Mouse (Mus musculus) neural tube, embryonic 14.5 days (tissue): ENCODE measurements around the gene Xlr4b. TPM values are rescaled to one million over a fixed set of nuclear protein-coding genes. Genes with fewer than 3 reads are reported as not detected.
"Not testable (repeated sequence)": the region's sequence is repeated elsewhere in the genome, so short reads cannot be mapped to it uniquely, and the experiment has no call there.

Experiments used
- ATAC-seq: fragments of 200-750 bp; cut with Nextera tagmentation; 2 replicates; pipeline ENCODE4 v1.8.0; 2017; ENCODE audit warnings: low read depth, mild to moderate bottlenecking, moderate TSS enrichment, moderate library complexity
- H3K27ac ChIP-seq: fragments of 300-500 bp; sonication (generic); 2 replicates; pipeline ENCODE4 v1.5.1; 2014; ENCODE audit warnings: low read depth, mild to moderate bottlenecking, control low read depth, low read length, moderate library complexity, mixed read lengths
- H3K27me3 ChIP-seq: fragments of 300-500 bp; sonication (generic); 2 replicates; pipeline ENCODE4 v1.6.1; 2014; ENCODE audit warnings: low read length; ENCODE audit not compliant: control insufficient read depth, insufficient read depth
- H3K36me3 ChIP-seq: fragments of 300-500 bp; sonication (generic); 2 replicates; pipeline ENCODE4 v1.6.1; 2014; ENCODE audit warnings: low read length, mixed read lengths; ENCODE audit not compliant: control insufficient read depth, insufficient read depth
- H3K4me1 ChIP-seq: fragments of 300-500 bp; sonication (generic); 2 replicates; pipeline ENCODE4 v1.6.1; 2014; ENCODE audit warnings: low read length; ENCODE audit not compliant: control insufficient read depth, insufficient read depth
- H3K4me2 ChIP-seq: fragments of 300-500 bp; sonication (generic); 2 replicates; pipeline ENCODE4 v1.6.1; 2014; ENCODE audit warnings: mild to moderate bottlenecking, low read depth, low read length, control low read depth
- H3K4me3 ChIP-seq: fragments of 300-500 bp; sonication (generic); 2 replicates; pipeline ENCODE4 v1.5.1; 2014; ENCODE audit warnings: low read depth, low read length, control low read depth, mixed read lengths
- H3K9ac ChIP-seq: fragments of 300-500 bp; sonication (generic); replicated peaks from 2 replicates; pipeline ENCODE4 v1.6.1; 2014; ENCODE audit warnings: low read depth, mild to moderate bottlenecking, control low read depth, low read length, mixed read lengths
- H3K9me3 ChIP-seq: fragments of 300-500 bp; sonication (generic); 2 replicates; pipeline ENCODE4 v1.6.1; 2016; ENCODE audit warnings: low read length; ENCODE audit not compliant: control insufficient read depth
- WGBS: fragments of 180-500 bp; shearing (Covaris S2); extraction: QIAGEN DNeasy Blood & Tissue Kit; methylation state at CpG from one replicate; pipeline ENCODE4 v1.1.7; 2014; 5-methylcytosine and 5-hydroxymethylcytosine counted together
- polyA plus RNA-seq: library from polyadenylated mRNA; unstranded; fragments of >200 nt; fragmentation: Nextera tagmentation; extraction: Ambion mirVana; gene quantifications from 2 replicates; pipeline ENCODE4 v1.2.1, GENCODE M21; 2014

The Xlr4b gene
- polyA plus RNA-seq, 1 experiment from 2014 or later: not detected

GRCm38 (mm10) chrX:73262428-73262827 lies 48.3 kb downstream of the Xlr4b start:
- not testable (repeated sequence) for H3K27ac ChIP-seq, ATAC-seq, H3K9ac ChIP-seq, H3K27me3 ChIP-seq, H3K9me3 ChIP-seq, H3K4me1 ChIP-seq, H3K4me3 ChIP-seq, H3K36me3 ChIP-seq, H3K4me2 ChIP-seq
- 84% methylated on average over 1 of the region's 2 CpGs for WGBS

GRCm38 (mm10) chrX:73265270-73265669 lies 51.1 kb downstream of the Xlr4b start, which contains the start of gene Xlr3c:
Gene Xlr3c, minus strand, starts transcription at chrX:73265390.
- H3K27ac ChIP-seq, H3K27me3 ChIP-seq, H3K36me3 ChIP-seq, H3K4me1 ChIP-seq, H3K9ac ChIP-seq, H3K4me3 ChIP-seq, ATAC-seq, H3K9me3 ChIP-seq, H3K4me2 ChIP-seq: not testable (repeated sequence)
- WGBS: 92% methylated on average over 13 of the region's 14 CpGs

Other genes with a start within 250 kb of the Xlr4b start
- gene Zfp185, start 227.0 kb upstream of the Xlr4b start, polyA plus RNA-seq: 0.45 and 0.83 TPM in 2 replicates
- 0.12 and 0.19 TPM in 2 replicates for gene Pnma5, start 177.2 kb upstream of the Xlr4b start, polyA plus RNA-seq
- 2.2 and 4.6 TPM in 2 replicates for gene Pnma3, start 149.5 kb upstream of the Xlr4b start, polyA plus RNA-seq
- 0.33 TPM in 1 of 2 replicates, not detected in the other for gene Xlr4a, start 131.9 kb upstream of the Xlr4b start, polyA plus RNA-seq
- gene Xlr3a, start 117.2 kb upstream of the Xlr4b start, polyA plus RNA-seq: 2.7 and 6.0 TPM in 2 replicates
- 0.70 TPM in 1 of 2 replicates, not detected in the other for gene Gm14685, start 97.3 kb upstream of the Xlr4b start, polyA plus RNA-seq
- gene Xlr5b, start 65.5 kb upstream of the Xlr4b start, polyA plus RNA-seq: not detected in 2 replicates
- gene DXBay18, start 64.9 kb upstream of the Xlr4b start, polyA plus RNA-seq: 0.52 TPM in 1 of 2 replicates, not detected in the other
- not detected in 2 replicates for gene Spin2d, start 37.3 kb upstream of the Xlr4b start, polyA plus RNA-seq
- gene Xlr3b, start 22.1 kb upstream of the Xlr4b start, polyA plus RNA-seq: 13.9 and 14.5 TPM in 2 replicates
- gene F8a, start 14.0 kb downstream of the Xlr4b start, polyA plus RNA-seq: 32.0 and 34.1 TPM in 2 replicates
- not detected in 2 replicates for gene Xlr4c, start 28.8 kb downstream of the Xlr4b start, polyA plus RNA-seq
- gene Xlr3c, start 51.1 kb downstream of the Xlr4b start, polyA plus RNA-seq: 0.73 TPM in 1 of 2 replicates, not detected in the other
- not detected in 2 replicates for gene Xlr5a, start 78.6 kb downstream of the Xlr4b start, polyA plus RNA-seq
- not detected in 2 replicates for gene Xlr5c, start 78.6 kb downstream of the Xlr4b start, polyA plus RNA-seq
- not detected in 2 replicates for gene Gm45015, start 122.5 kb downstream of the Xlr4b start, polyA plus RNA-seq
- 12.9 and 15.3 TPM in 2 replicates for gene Zfp275, start 128.3 kb downstream of the Xlr4b start, polyA plus RNA-seq
- gene Gm18336, start 184.4 kb downstream of the Xlr4b start, polyA plus RNA-seq: not detected in 2 replicates
- gene Zfp92, start 196.8 kb downstream of the Xlr4b start, polyA plus RNA-seq: 0.94 and 1.3 TPM in 2 replicates
- gene Trex2, start 221.0 kb downstream of the Xlr4b start, polyA plus RNA-seq: not detected in 2 replicates
- 62.0 and 72.1 TPM in 2 replicates for gene Haus7, start 244.7 kb downstream of the Xlr4b start, polyA plus RNA-seq